Mouse (Mus musculus) CH12.LX (cell line): ENCODE measurements around the gene Atp6ap1. TPM values are rescaled to one million over a fixed set of nuclear protein-coding genes. Genes with fewer than 3 reads are reported as not detected.

ENCODE experiments used
- DNase-seq: peaks from one replicate; pipeline ENCODE4 v3.0.0-alpha.2; 2013; ENCODE audit errors: extremely low read depth
- H3K27ac ChIP-seq: 2 replicates; pipeline ENCODE4 v1.5.1; 2012; ENCODE audit warnings: low read depth, mild to moderate bottlenecking, control low read depth, moderate library complexity; ENCODE audit not compliant: insufficient read depth
- H3K27me3 ChIP-seq: replicated peaks from 2 replicates; pipeline ENCODE3; 2012; ENCODE audit warnings: inconsistent platforms
- H3K36me3 ChIP-seq, 2 experiments: replicated peaks in 1 of 2; 2 replicates each; pipeline versions ENCODE3 to v1.6.1; 2012; ENCODE audit warnings: inconsistent platforms in 1 of 2, low read length in 1 of 2, mild to moderate bottlenecking in 1 of 2, mixed read lengths in 1 of 2, moderate library complexity in 1 of 2; ENCODE audit not compliant: control insufficient read depth in 1 of 2, insufficient read depth in 1 of 2
- H3K4me1 ChIP-seq, 2 experiments: 2 replicates each; pipeline ENCODE4 v1.6.1; 2012; ENCODE audit warnings: inconsistent platforms in 1 of 2, moderate library complexity in 1 of 2; ENCODE audit not compliant: insufficient read depth in 2 of 2, control insufficient read depth in 1 of 2
- H3K4me2 ChIP-seq: 2 replicates; pipeline ENCODE4 v1.6.1; 2012; ENCODE audit warnings: low read depth, mild to moderate bottlenecking, control low read depth; ENCODE audit not compliant: poor library complexity, insufficient read depth, severe bottlenecking
- H3K4me3 ChIP-seq, 3 experiments: fragments of 150-350 bp in 1 of 3; sonication (generic) in 1 of 3; replicated peaks in 1 of 3; 2 replicates each; pipeline versions ENCODE3 to v1.5.1; 2011 to 2012; ENCODE audit warnings: low read depth in 2 of 3, low read length in 2 of 3, mild to moderate bottlenecking in 2 of 3, moderate library complexity in 2 of 3, control low read depth in 1 of 3, improper control_type of control experiment in 1 of 3, inconsistent platforms in 1 of 3, mixed read lengths in 1 of 3; ENCODE audit not compliant: poor library complexity in 1 of 3
- H3K79me2 ChIP-seq: replicated peaks from 2 replicates; pipeline ENCODE4 v1.6.1; 2012; ENCODE audit warnings: mild to moderate bottlenecking, moderate library complexity; ENCODE audit not compliant: control insufficient read depth, poor library complexity, insufficient read depth, severe bottlenecking; ENCODE audit errors: extremely low read depth
- H3K9ac ChIP-seq: 2 replicates; pipeline ENCODE4 v1.6.1; 2012; ENCODE audit warnings: low read depth, mild to moderate bottlenecking, control low read depth, moderate library complexity; ENCODE audit not compliant: insufficient read depth
- H3K9me3 ChIP-seq: replicated peaks from 2 replicates; pipeline ENCODE3; 2012; ENCODE audit warnings: low read length, inconsistent platforms, mixed read lengths
- BHLHE40 ChIP-seq: IDR thresholded peaks from 2 replicates; pipeline ENCODE4 v1.6.1; 2011; ENCODE audit warnings: mild to moderate bottlenecking, low read depth, low read length, improper control_type of control experiment
- CHD1 ChIP-seq: IDR thresholded peaks from 2 replicates; pipeline ENCODE4 v1.6.1; 2012; ENCODE audit warnings: low read depth, low read length, improper control_type of control experiment, inconsistent platforms
- CTCF ChIP-seq, 2 experiments: IDR thresholded peaks in 1 of 2; conservative IDR thresholded peaks in 1 of 2; 2 replicates each; pipeline ENCODE4 v1.5.1; 2011 to 2012; ENCODE audit warnings: low read depth in 2 of 2, low read length in 2 of 2, improper control_type of control experiment in 1 of 2, inconsistent platforms in 1 of 2, mild to moderate bottlenecking in 1 of 2, moderate library complexity in 1 of 2
- ELF1 ChIP-seq: IDR thresholded peaks from 2 replicates; pipeline ENCODE4 v1.6.1; 2014; ENCODE audit warnings: low read depth, mild to moderate bottlenecking, inconsistent platforms, low read length, improper control_type of control experiment
- EP300 ChIP-seq: IDR thresholded peaks from 2 replicates; pipeline ENCODE4 v1.6.1; 2011; ENCODE audit warnings: low read length, improper control_type of control experiment
- JUN ChIP-seq: IDR thresholded peaks from 2 replicates; pipeline ENCODE4 v1.6.1; 2011; ENCODE audit warnings: low read depth, mild to moderate bottlenecking, low read length, improper control_type of control experiment, moderate library complexity; ENCODE audit not compliant: insufficient read depth
- JUND ChIP-seq: conservative IDR thresholded peaks from 2 replicates; pipeline ENCODE4 v1.6.1; 2011; ENCODE audit warnings: low read depth, low read length, improper control_type of control experiment
- MAFK ChIP-seq: IDR thresholded peaks from 2 replicates; pipeline ENCODE4 v1.6.1; 2011; ENCODE audit warnings: low read length, improper control_type of control experiment; ENCODE audit not compliant: insufficient replicate concordance
- MAZ ChIP-seq: IDR thresholded peaks from 2 replicates; pipeline ENCODE4 v1.6.1; 2012; ENCODE audit warnings: low read depth, mild to moderate bottlenecking, inconsistent platforms, low read length, improper control_type of control experiment, moderate library complexity
- NELFE ChIP-seq: IDR thresholded peaks from 2 replicates; pipeline ENCODE4 v1.6.1; 2011; ENCODE audit warnings: low read depth, low read length, improper control_type of control experiment
- NRF1 ChIP-seq: IDR thresholded peaks from 2 replicates; pipeline ENCODE4 v1.6.1; 2014; ENCODE audit warnings: low read depth, mild to moderate bottlenecking, inconsistent platforms, low read length, improper control_type of control experiment, moderate library complexity
- RAD21 ChIP-seq: IDR thresholded peaks from 2 replicates; pipeline ENCODE4 v1.6.1; 2011; ENCODE audit warnings: low read depth, mild to moderate bottlenecking, low read length, improper control_type of control experiment, moderate library complexity
- SMC3 ChIP-seq: IDR thresholded peaks from 2 replicates; pipeline ENCODE4 v1.6.1; 2011; ENCODE audit warnings: low read depth, low read length, improper control_type of control experiment
- USF2 ChIP-seq: conservative IDR thresholded peaks from 2 replicates; pipeline ENCODE4 v1.6.1; 2011; ENCODE audit warnings: low read depth, low read length, improper control_type of control experiment
- dilution Hi-C: fragments of 300-500 bp; cut with MboI; formaldehyde crosslinking; loops from 2 replicates; pipeline ENCODE4 v1.14.3; 2020; ENCODE audit warnings: low sequenced_read_pairs; ENCODE audit not compliant: extremely low pct_unique_long_range_greater_than_20kb, extremely low pct_ligation_motif_present
- in situ Hi-C: fragments of 300-500 bp; cut with MboI; formaldehyde crosslinking; loops from 3 replicates; pipeline ENCODE4 v1.14.3; 2019; ENCODE audit warnings: low sequenced_read_pairs, low pct_ligation_motif_present, low pct_unique_long_range_greater_than_20kb, mixed read lengths
- polyA plus RNA-seq: library from polyadenylated mRNA; unstranded; fragments of >175 nt; gene quantifications from 2 replicates; pipeline ENCODE4 v1.2.1, GENCODE M21; 2012; ENCODE audit warnings: low read depth; ENCODE audit not compliant: insufficient read length
- total RNA-seq, 2 experiments: library from RNA; depleted of rRNA; stranded (reverse); fragments of 300-350 nt in 1 of 2; fragments of >200 nt in 1 of 2; gene quantifications; 2 replicates each; pipeline ENCODE4 v1.2.3; 2012 to 2014

Atp6ap1 gene
- total and polyA plus RNA-seq, 3 experiments: 53.3 to 66.4 (median 53.8) TPM

DNA sequence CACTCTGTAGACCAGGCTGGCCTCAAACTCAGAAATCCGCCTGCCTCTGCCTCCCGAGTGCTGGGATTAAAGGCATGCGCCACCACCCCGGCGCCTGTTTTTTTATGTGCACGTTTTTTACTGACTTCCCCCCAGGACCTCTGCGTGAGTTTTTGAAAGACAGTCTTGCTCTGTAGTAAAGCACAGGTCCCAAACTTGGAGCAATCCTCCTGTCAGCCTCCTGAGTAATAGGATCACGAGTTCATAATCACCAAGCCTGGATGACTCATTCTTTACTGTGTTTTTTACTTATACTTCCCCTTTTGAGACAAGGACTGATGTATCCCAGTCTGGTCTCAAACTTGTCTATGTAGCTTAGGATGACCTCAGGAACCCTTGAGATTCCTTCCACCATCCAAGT is 19.0 kb upstream of the Atp6ap1 start:
- H3K79me2 ChIP-seq: peaks cover under 1% of the 10 kb centered on the region; the same call in 1 of the 2 replicates
- no peak overlapping the region for H3K4me3 ChIP-seq
- peaks cover 5 to 7% of the 10 kb centered on the region in 2 experiments for H3K36me3 ChIP-seq
- dilution Hi-C loops: no loop called here
- DNase-seq: peak; percentile 45
- H3K9ac ChIP-seq: no peak overlapping the region
- H3K4me2 ChIP-seq: no peak overlapping the region
- H3K9me3 ChIP-seq: no peaks in the 10 kb centered on the region
- no peaks in the 10 kb centered on the region for H3K27me3 ChIP-seq
- peaks cover 0 to 11% of the 10 kb centered on the region in 2 experiments; a peak in 1 of 4 replicates for H3K4me1 ChIP-seq
- no peak for TF ChIP-seq USF2
- peak; percentile 51; the same call in 1 of the 2 replicates for TF ChIP-seq EP300
- peak; percentile 55 for TF ChIP-seq BHLHE40
- TF ChIP-seq JUN: peak; percentile 30; the same call in 1 of the 2 replicates
- TF ChIP-seq JUND: peak; percentile 53; the same call in 1 of the 2 replicates
- TF ChIP-seq, all 38 proteins: peak for 4
- in situ Hi-C loops: no loop called here
- H3K27ac ChIP-seq: no peak overlapping the region

DNA sequence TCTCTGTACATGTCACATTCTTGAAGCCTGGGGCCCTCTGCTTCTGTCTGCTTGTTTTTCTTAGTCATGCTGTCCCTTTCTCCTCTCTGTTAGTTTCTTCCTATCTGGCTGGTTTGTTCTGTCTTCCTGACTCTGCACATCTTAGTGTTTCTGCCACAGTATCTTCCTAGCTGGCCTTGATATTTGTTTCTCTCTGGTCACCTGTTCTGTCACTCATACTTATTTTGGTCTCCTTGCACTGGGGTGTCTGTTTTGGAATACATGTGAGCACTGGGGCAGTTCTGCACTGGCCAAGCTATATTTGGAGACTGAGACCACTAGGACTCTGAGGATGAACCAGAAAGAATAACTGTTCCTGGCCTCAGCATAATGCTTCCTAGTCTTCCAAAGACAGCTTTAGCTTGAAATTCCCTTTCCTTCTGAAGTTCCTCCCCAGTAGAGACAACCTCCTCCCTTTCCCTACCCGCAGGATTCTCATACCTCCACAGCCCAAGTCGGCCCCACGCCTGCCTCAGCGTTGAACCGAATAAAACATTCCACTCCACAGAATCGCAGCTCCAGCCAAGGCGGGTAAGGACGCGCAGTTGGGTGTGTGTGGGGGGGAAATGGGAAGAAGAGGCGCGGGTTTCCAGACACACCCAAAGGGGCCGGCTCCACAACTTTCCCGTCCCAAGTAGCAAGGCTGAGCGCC is 15.7 kb upstream of the Atp6ap1 start:
- in situ Hi-C loops: no loop called here
- Histone ChIP-seq H3K79me2 (peaks cover 11% of the 10 kb centered on the region), H3K27me3 (no peaks in the 10 kb centered on the region), H3K9me3 (no peaks in the 10 kb centered on the region), H3K9ac (peak overlapping the region; percentile 31; the same call in 1 of the 2 replicates), H3K4me1 (peaks cover 0 to 10% of the 10 kb centered on the region in 2 experiments; a peak in 2 of 4 replicates), H3K4me2 (peak overlapping the region; percentile 77), H3K27ac (no peak overlapping the region), H3K4me3 (peak overlapping the region; percentile 71 to 97 (median 76)), H3K36me3 (peaks cover 0 to 14% of the 10 kb centered on the region in 2 experiments)
- no peak for TF ChIP-seq NELFE
- TF ChIP-seq ELF1: no peak
- TF ChIP-seq EP300: no peak
- TF ChIP-seq SMC3: no peak
- no peak for TF ChIP-seq CHD1
- TF ChIP-seq MAFK: no peak
- no peak for TF ChIP-seq CTCF (conservative IDR thresholded peaks at IDR 0.05 in 1 of 2, IDR thresholded peaks at IDR 0.05 in 1 of 2; ENCODE audit: low read depth in 2 of 2, low read length in 2 of 2)
- no peak for TF ChIP-seq NRF1
- TF ChIP-seq MAZ: no peak
- no peak for TF ChIP-seq RAD21
- no peak for DNase-seq
- dilution Hi-C loops: no loop called here
